Mouse (Mus musculus) neural tube, embryonic 11.5 days (tissue): ENCODE measurements around the gene Zfp553. TPM values are rescaled to one million over a fixed set of nuclear protein-coding genes. Genes with fewer than 3 reads are reported as not detected.
A peak's percentile ranks its signal among the peaks of the same experiment; 100 is the strongest.

ENCODE experiments used
- ATAC-seq: fragments of 200-750 bp; cut with Nextera tagmentation; 2 replicates; pipeline ENCODE4 v1.8.0; 2017; ENCODE audit warnings: moderate number of reproducible peaks, mild to moderate bottlenecking, moderate TSS enrichment, moderate library complexity; ENCODE audit not compliant: insufficient read depth, low FRiP score, low TSS enrichment
- DNase-seq: peaks from one replicate; pipeline ENCODE4 v3.0.0-alpha.2; 2015; ENCODE audit warnings: low spot score
- H3K27ac ChIP-seq: fragments of 300-500 bp; sonication (generic); 2 replicates; pipeline ENCODE4 v1.5.1; 2014; ENCODE audit warnings: low read depth, mild to moderate bottlenecking, low read length
- H3K27me3 ChIP-seq: fragments of 300-500 bp; sonication (generic); 2 replicates; pipeline ENCODE4 v1.6.1; 2014; ENCODE audit warnings: mild to moderate bottlenecking, low read length, mixed read lengths; ENCODE audit not compliant: control insufficient read depth, insufficient read depth
- H3K36me3 ChIP-seq: fragments of 300-500 bp; sonication (generic); 2 replicates; pipeline ENCODE4 v1.6.1; 2014; ENCODE audit warnings: mild to moderate bottlenecking, low read length, moderate library complexity, mixed read lengths; ENCODE audit not compliant: control insufficient read depth, insufficient read depth
- H3K4me1 ChIP-seq: fragments of 300-500 bp; sonication (generic); 2 replicates; pipeline ENCODE4 v1.6.1; 2014; ENCODE audit warnings: low read length, mixed read lengths; ENCODE audit not compliant: control insufficient read depth, insufficient read depth
- H3K4me2 ChIP-seq: fragments of 300-500 bp; sonication (generic); 2 replicates; pipeline ENCODE4 v1.6.1; 2014; ENCODE audit warnings: low read depth, mild to moderate bottlenecking, moderate library complexity
- H3K4me3 ChIP-seq: fragments of 300-500 bp; sonication (generic); 2 replicates; pipeline ENCODE4 v1.5.1; 2014; ENCODE audit warnings: low read depth, low read length
- H3K9ac ChIP-seq: fragments of 300-500 bp; sonication (generic); 2 replicates; pipeline ENCODE4 v1.6.1; 2014; ENCODE audit warnings: mild to moderate bottlenecking, low read length
- H3K9me3 ChIP-seq: fragments of 300-500 bp; sonication (generic); 2 replicates; pipeline ENCODE4 v1.6.1; 2016; ENCODE audit warnings: low read length; ENCODE audit not compliant: control insufficient read depth
- WGBS: fragments of 180-500 bp; shearing (Covaris S2); extraction: QIAGEN DNeasy Blood & Tissue Kit; methylation state at CpG from one replicate; pipeline ENCODE4 v1.1.7; 2014; 5-methylcytosine and 5-hydroxymethylcytosine counted together
- polyA plus RNA-seq: library from polyadenylated mRNA; unstranded; fragments of >200 nt; fragmentation: Nextera tagmentation; extraction: Ambion mirVana; gene quantifications from 2 replicates; pipeline ENCODE4 v1.2.1, GENCODE M21; 2014

The Zfp553 gene
- polyA plus RNA-seq, 1 experiment from 2014 or later = 28.7 TPM

GRCm38 (mm10) chr7:127214981-127215871, 17.6 kb upstream of the Zfp553 start:
- H3K4me1 ChIP-seq = no peaks in the 10 kb centered on the region
- H3K4me2 ChIP-seq = peak overlapping the region; percentile 36
- WGBS = 22% methylated on average over 33 of the region's 33 CpGs
- peak; percentile 67 for DNase-seq
- no peak overlapping the region for H3K27ac ChIP-seq
- H3K9me3 ChIP-seq = no peaks in the 10 kb centered on the region
- H3K9ac ChIP-seq = peak overlapping the region; percentile 36
- no peaks in the 10 kb centered on the region for H3K36me3 ChIP-seq
- no peak for ATAC-seq
- peak overlapping the region; percentile 13; the same call in 1 of the 2 replicates for H3K4me3 ChIP-seq
- 0 out of 2 replicates have a peak, but pooled peaks cover 2% of the 10 kb centered on the region for H3K27me3 ChIP-seq

GRCm38 (mm10) chr7:127216307-127216706, 16.6 kb upstream of the Zfp553 start:
- 89% methylated on average over 5 of the region's 5 CpGs for WGBS
- H3K4me3 ChIP-seq = no peak overlapping the region
- H3K4me1 ChIP-seq = no peaks in the 10 kb centered on the region
- DNase-seq (no peak), ATAC-seq (no peak)
- H3K9me3 ChIP-seq = no peaks in the 10 kb centered on the region
- H3K27me3 ChIP-seq = 0 out of 2 replicates have a peak, but pooled peaks cover 2% of the 10 kb centered on the region
- no peak overlapping the region for H3K4me2 ChIP-seq
- no peak overlapping the region for H3K27ac ChIP-seq
- H3K9ac ChIP-seq = no peak overlapping the region
- H3K36me3 ChIP-seq = no peaks in the 10 kb centered on the region

- Histone ChIP-seq H3K4me2 (no peak overlapping the region), H3K9ac (no peak overlapping the region), H3K27me3 (0 out of 2 replicates have a peak, but pooled peaks cover 2% of the 10 kb centered on the region), H3K4me1 (no peaks in the 10 kb centered on the region), H3K36me3 (no peaks in the 10 kb centered on the region), H3K4me3 (no peak overlapping the region), H3K27ac (no peak overlapping the region), H3K9me3 (no peaks in the 10 kb centered on the region)
- DNase-seq (no peak), ATAC-seq (no peak)
- WGBS = 82% methylated on average over 6 of the region's 6 CpGs
These were observed 15.4 kb upstream of the Zfp553 start for GRCm38 (mm10) chr7:127217475-127217874.

DNA sequence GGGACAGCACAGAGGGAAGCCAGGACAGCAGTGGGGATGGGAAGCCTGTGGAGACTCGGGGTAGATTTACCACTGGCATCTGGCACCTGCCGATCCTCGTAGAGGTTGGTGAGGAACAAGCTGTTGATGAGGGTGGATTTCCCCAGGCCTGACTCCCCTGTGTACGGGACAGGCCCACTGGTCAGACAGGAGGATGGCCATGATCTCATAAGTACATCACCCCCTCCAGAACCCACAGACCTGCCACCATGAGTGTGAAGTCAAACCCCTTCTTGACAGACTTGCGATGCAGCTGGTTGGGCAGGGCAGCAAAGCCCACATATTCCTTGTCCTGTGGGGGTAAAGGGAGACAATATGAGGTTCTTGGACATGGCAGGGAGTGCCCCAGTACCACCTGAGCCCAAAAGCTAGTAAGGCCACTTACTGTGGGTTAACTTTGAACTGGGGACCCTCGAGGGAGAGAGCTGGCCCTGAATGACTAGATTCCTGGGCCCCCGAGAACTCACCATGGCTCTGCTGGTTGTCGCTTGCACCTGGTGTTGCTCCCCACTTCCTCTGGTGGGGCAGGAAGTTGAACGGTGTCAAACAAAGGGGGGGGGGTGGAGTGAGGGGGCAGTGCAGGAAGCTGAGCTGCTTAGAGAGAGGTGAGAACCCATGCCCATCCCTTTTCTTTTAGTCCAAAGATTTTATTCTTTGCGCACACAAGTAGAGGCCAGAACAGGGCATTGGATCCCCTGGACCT, 14.8 kb upstream of the Zfp553 start:
- H3K9me3 ChIP-seq = no peaks in the 10 kb centered on the region
- no peaks in the 10 kb centered on the region for H3K36me3 ChIP-seq
- H3K4me2 ChIP-seq = no peak overlapping the region
- no peak overlapping the region for H3K27ac ChIP-seq
- no peaks in the 10 kb centered on the region for H3K4me1 ChIP-seq
- WGBS = 81% methylated on average over 10 of the region's 10 CpGs
- no peak for DNase-seq
- no peak overlapping the region for H3K4me3 ChIP-seq
- H3K27me3 ChIP-seq = 0 out of 2 replicates have a peak, but pooled peaks cover 2% of the 10 kb centered on the region
- H3K9ac ChIP-seq = no peak overlapping the region
- no peak for ATAC-seq

DNA sequence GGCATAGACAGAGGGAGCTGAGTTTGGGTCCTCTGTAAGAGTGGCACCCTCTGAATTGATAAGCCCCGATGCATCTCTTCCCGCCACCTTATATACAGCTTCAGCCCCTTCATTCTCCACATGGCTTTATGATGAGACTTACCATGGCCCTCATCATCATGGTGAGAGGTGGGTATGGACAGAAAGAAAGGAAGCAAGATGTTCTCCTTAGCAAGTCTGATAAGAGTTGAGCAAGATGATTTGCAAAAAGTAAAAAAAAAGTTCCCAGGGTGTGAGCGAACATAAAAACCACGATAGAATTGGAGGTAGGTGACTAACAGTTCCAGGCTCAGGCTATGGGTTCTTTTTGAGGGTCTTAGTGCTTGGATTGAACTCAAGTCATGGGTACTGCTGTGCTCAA, 14.2 kb upstream of the Zfp553 start:
- no peak for ATAC-seq
- Histone ChIP-seq H3K36me3 (no peaks in the 10 kb centered on the region), H3K27me3 (0 out of 2 replicates have a peak, but pooled peaks cover 2% of the 10 kb centered on the region), H3K4me2 (no peak overlapping the region), H3K27ac (no peak overlapping the region), H3K4me3 (no peak overlapping the region), H3K9me3 (no peaks in the 10 kb centered on the region), H3K4me1 (no peaks in the 10 kb centered on the region), H3K9ac (no peak overlapping the region)
- 94% methylated on average over 4 of the region's 4 CpGs for WGBS
- no peak for DNase-seq

DNA sequence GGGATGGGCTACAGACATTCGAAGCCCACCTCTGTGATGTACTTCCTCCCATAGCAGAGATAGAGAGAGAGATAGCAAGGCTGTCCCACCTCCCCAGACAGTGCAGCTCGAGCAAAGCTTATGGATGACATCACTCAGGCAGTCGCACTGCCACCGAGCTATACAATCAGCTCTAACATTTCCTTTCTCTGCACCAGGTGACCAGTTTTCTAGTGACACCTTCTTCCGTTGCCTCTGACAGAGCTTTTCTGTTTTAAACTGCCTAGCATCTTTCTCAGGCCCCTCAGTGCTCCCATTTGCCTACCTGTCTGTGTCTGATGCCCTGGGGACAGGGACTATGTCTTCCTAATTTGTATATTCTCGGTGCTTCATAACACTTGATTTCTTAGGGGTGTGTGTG, 12.4 kb upstream of the Zfp553 start:
- DNase-seq (no peak), ATAC-seq (no peak)
- Histone ChIP-seq H3K27ac (no peak overlapping the region), H3K27me3 (no peaks in the 10 kb centered on the region), H3K9me3 (no peaks in the 10 kb centered on the region), H3K36me3 (peaks cover 2% of the 10 kb centered on the region; the same call in 1 of the 2 replicates), H3K4me3 (no peak overlapping the region), H3K4me2 (no peak overlapping the region), H3K9ac (no peak overlapping the region), H3K4me1 (no peaks in the 10 kb centered on the region)
- WGBS = 88% methylated on average over 6 of the region's 6 CpGs

DNA sequence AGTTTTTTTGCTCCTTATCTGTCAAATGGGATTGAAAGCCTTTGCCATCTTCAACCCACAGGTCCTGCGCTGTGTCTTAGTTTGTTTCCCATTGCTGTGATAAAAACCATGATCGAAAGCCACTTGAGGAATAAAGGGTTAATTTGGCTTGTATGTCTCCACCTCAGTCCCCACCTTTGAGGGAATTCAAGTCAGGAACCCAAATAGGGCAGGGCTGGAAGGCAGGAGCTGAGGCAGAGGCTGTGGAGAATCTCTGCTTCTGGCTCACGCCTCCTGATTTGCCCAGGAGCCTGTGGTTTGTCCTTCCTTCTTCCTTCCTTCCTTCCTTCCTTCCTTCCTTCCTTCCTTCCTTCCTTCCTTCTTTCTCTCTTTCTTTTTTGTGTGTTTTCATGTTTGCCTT, 9.8 kb upstream of the Zfp553 start:
- Histone ChIP-seq H3K4me2 (no peak overlapping the region), H3K4me1 (no peaks in the 10 kb centered on the region), H3K9ac (no peak overlapping the region), H3K4me3 (no peak overlapping the region), H3K36me3 (peaks cover 2% of the 10 kb centered on the region; the same call in 1 of the 2 replicates), H3K9me3 (no peaks in the 10 kb centered on the region), H3K27me3 (no peaks in the 10 kb centered on the region), H3K27ac (no peak overlapping the region)
- ATAC-seq = no peak
- 97% methylated on average over 3 of the region's 3 CpGs for WGBS
- DNase-seq = no peak

- Histone ChIP-seq H3K9me3 (no peaks in the 10 kb centered on the region), H3K4me1 (no peaks in the 10 kb centered on the region), H3K27me3 (no peaks in the 10 kb centered on the region), H3K27ac (no peak overlapping the region), H3K36me3 (peaks cover 2% of the 10 kb centered on the region; the same call in 1 of the 2 replicates), H3K4me3 (no peak overlapping the region), H3K4me2 (no peak overlapping the region), H3K9ac (no peak overlapping the region)
- ATAC-seq (no peak), DNase-seq (no peak)
- WGBS = 85% methylated on average over 6 of the region's 6 CpGs
These were observed 9.1 kb upstream of the Zfp553 start for GRCm38 (mm10) chr7:127223515-127224478.
